Mouse (Mus musculus) limb, embryonic 11.5 days (tissue): ENCODE data around the gene Ccdc78. TPM values are rescaled to one million over a fixed set of nuclear protein-coding genes. Genes with fewer than 3 reads are reported as not detected.
"Not testable (repeated sequence)": the region's sequence is repeated elsewhere in the genome, so short reads cannot be mapped to it uniquely, and the experiment has no call there.

Experiments used
- ATAC-seq: fragments of 200-750 bp; cut with Nextera tagmentation; 2 replicates; pipeline ENCODE4 v1.8.0; 2017; ENCODE audit warnings: low read depth; ENCODE audit not compliant: insufficient number of reproducible peaks, low FRiP score, low TSS enrichment
- DNase-seq: peaks from one replicate; pipeline ENCODE4 v3.0.0-alpha.2; 2015; ENCODE audit warnings: low spot score
- H3K27ac ChIP-seq: fragments of 300-500 bp; sonication (generic); replicated peaks from 2 replicates; pipeline ENCODE4 v1.5.1; 2014; ENCODE audit warnings: low read depth, mild to moderate bottlenecking, low read length
- H3K27me3 ChIP-seq: fragments of 300-500 bp; sonication (generic); 2 replicates; pipeline ENCODE4 v1.6.1; 2014; ENCODE audit warnings: mild to moderate bottlenecking, low read length, mixed read lengths; ENCODE audit not compliant: control insufficient read depth, insufficient read depth
- H3K36me3 ChIP-seq: fragments of 300-500 bp; sonication (generic); 2 replicates; pipeline ENCODE4 v1.6.1; 2014; ENCODE audit warnings: mild to moderate bottlenecking, low read length, moderate library complexity, mixed read lengths; ENCODE audit not compliant: control insufficient read depth, insufficient read depth
- H3K4me1 ChIP-seq: fragments of 300-500 bp; sonication (generic); 2 replicates; pipeline ENCODE4 v1.6.1; 2014; ENCODE audit warnings: low read length, mixed read lengths; ENCODE audit not compliant: control insufficient read depth, insufficient read depth
- H3K4me2 ChIP-seq: fragments of 300-500 bp; sonication (generic); 2 replicates; pipeline ENCODE4 v1.6.1; 2014; ENCODE audit warnings: low read depth, mild to moderate bottlenecking, moderate library complexity; ENCODE audit not compliant: severe bottlenecking
- H3K4me3 ChIP-seq: fragments of 300-500 bp; sonication (generic); 2 replicates; pipeline ENCODE4 v1.5.1; 2014; ENCODE audit warnings: low read depth, low read length
- H3K9ac ChIP-seq: fragments of 300-500 bp; sonication (generic); 2 replicates; pipeline ENCODE4 v1.6.1; 2014; ENCODE audit warnings: mild to moderate bottlenecking, low read length
- H3K9me3 ChIP-seq: fragments of 300-500 bp; sonication (generic); 2 replicates; pipeline ENCODE4 v1.6.1; 2016; ENCODE audit warnings: low read length; ENCODE audit not compliant: control insufficient read depth
- WGBS: fragments of 180-500 bp; shearing (Covaris S2); extraction: QIAGEN DNeasy Blood & Tissue Kit; methylation state at CpG from one replicate; pipeline ENCODE4 v1.1.7; 2014; 5-methylcytosine and 5-hydroxymethylcytosine counted together
- polyA plus RNA-seq: library from polyadenylated mRNA; unstranded; fragments of >200 nt; fragmentation: Nextera tagmentation; extraction: Ambion mirVana; gene quantifications from 2 replicates; pipeline ENCODE4 v1.2.1, GENCODE M21; 2014

The Ccdc78 gene
- polyA plus RNA-seq, 1 experiment from 2014 or later: 0.11 TPM

DNA sequence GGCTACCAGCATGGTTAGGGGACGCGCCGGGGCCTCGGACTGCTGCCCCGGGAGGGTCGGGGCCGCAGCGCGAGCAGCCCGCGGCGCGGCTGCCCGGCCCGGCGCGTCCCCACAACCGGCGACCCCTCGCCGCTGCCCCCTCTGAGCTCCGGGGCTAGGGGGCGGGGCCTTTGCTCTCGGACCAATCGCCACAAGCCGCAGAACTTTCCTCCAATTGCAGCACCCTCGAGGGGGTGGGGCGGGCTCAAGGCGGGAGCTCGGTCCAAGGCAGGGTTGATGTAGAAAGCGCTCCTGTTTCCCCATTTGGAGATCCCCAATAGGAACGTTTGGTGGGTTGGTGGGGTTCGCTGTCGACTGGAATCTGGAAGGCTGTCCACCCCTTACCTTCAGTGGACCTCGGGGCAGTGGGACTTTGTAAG, 10.6 kb downstream of the Ccdc78 start, which contains the start of gene Metrn:
Metrn (minus strand) TSS at position 186 of the 419 bp plus-strand sequence.
- peak within 1 kb of the TSS; percentile 99 for H3K4me2 ChIP-seq
- DNase-seq (peak; percentile 95), ATAC-seq (peak; percentile 82; the same call in 1 of the 2 replicates)
- peak within 1 kb of the TSS; percentile 57 for H3K27ac ChIP-seq
- H3K9ac ChIP-seq: peak within 1 kb of the TSS; percentile 79
- under 1% methylated on average over 34 of the region's 35 CpGs for WGBS
- H3K27me3 ChIP-seq: no peaks in the 10 kb centered on the region
- H3K4me3 ChIP-seq: peak within 1 kb of the TSS; percentile 76
- H3K36me3 ChIP-seq: no peaks in the 10 kb centered on the region
- peaks cover 30% of the 10 kb centered on the region for H3K4me1 ChIP-seq
- H3K9me3 ChIP-seq: no peaks in the 10 kb centered on the region

DNA sequence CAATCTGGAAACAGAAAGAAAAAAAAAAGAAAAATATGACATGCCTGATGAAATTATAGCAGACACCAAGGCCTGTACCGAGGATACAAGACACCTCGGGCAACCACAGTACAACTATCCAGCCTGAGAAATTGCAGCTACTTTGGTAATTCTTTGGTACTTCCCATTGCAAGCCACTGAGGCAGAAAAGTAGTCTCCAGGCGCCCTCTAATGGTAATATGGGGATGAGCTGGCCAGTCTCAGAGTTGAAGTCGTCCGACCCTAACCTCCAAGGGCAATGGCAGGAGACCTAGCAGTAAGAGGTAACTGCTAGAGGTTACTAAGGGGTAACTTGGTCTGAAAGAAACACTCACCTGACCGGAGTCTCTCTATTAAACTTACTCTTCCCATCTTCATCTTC, 14.6 kb downstream of the Ccdc78 start:
- no peak overlapping the region for H3K4me2 ChIP-seq
- ATAC-seq: no peak

GRCm38 (mm10) chr17:25802825-25803517, 16.6 kb downstream of the Ccdc78 start:
- no peaks in the 10 kb centered on the region for H3K9me3 ChIP-seq
- no peak overlapping the region for H3K4me2 ChIP-seq
- DNase-seq: no peak
- H3K27ac ChIP-seq: no peak overlapping the region
- H3K9ac ChIP-seq: peak overlapping the region; percentile 43; the same call in 1 of the 2 replicates
- H3K36me3 ChIP-seq: no peaks in the 10 kb centered on the region
- no peaks in the 10 kb centered on the region for H3K4me1 ChIP-seq
- WGBS: 14% methylated on average over 10 of the region's 10 CpGs
- no peak for ATAC-seq
- H3K27me3 ChIP-seq: peaks cover 4% of the 10 kb centered on the region
- H3K4me3 ChIP-seq: no peak overlapping the region

More for the DNA sequence above, 14.6 kb downstream of the Ccdc78 start:
- 9% methylated on average over 6 of the region's 6 CpGs for WGBS
- DNase-seq: peak; percentile 76
- H3K9ac ChIP-seq: no peak overlapping the region
- no peak overlapping the region for H3K27ac ChIP-seq
- no peak overlapping the region for H3K4me3 ChIP-seq
- no peaks in the 10 kb centered on the region for H3K36me3 ChIP-seq
- H3K9me3 ChIP-seq: no peaks in the 10 kb centered on the region
- 0 out of 2 replicates have a peak, but pooled peaks cover 2% of the 10 kb centered on the region for H3K27me3 ChIP-seq
- H3K4me1 ChIP-seq: peaks cover 8% of the 10 kb centered on the region

GRCm38 (mm10) chr17:25806507-25806906, 20.1 kb downstream of the Ccdc78 start:
- DNase-seq (no peak), ATAC-seq (no peak)
- no peak overlapping the region for H3K4me2 ChIP-seq
- H3K4me3 ChIP-seq: no peak overlapping the region
- H3K4me1 ChIP-seq: 0 out of 2 replicates have a peak, but pooled peaks cover 2% of the 10 kb centered on the region
- no peak overlapping the region for H3K9ac ChIP-seq
- 82% methylated on average over 4 of the region's 4 CpGs for whole genome bisulfite sequencing
- no peaks in the 10 kb centered on the region for H3K36me3 ChIP-seq
- no peaks in the 10 kb centered on the region for H3K9me3 ChIP-seq
- peaks cover 35% of the 10 kb centered on the region for H3K27me3 ChIP-seq
- no peak overlapping the region for H3K27ac ChIP-seq

- H3K9ac ChIP-seq, H3K36me3 ChIP-seq, H3K9me3 ChIP-seq, H3K4me2 ChIP-seq, ATAC-seq, DNase-seq, H3K27ac ChIP-seq, H3K4me3 ChIP-seq, H3K4me1 ChIP-seq: not testable (repeated sequence)
- peaks cover 33% of the 10 kb centered on the region for H3K27me3 ChIP-seq
- WGBS: 47% methylated on average over 2 of the region's 2 CpGs
Observed at GRCm38 (mm10) chr17:25807452-25807851, 21.1 kb downstream of the Ccdc78 start.

GRCm38 (mm10) chr17:25808028-25808427, 21.6 kb downstream of the Ccdc78 start:
- no peak overlapping the region for H3K9ac ChIP-seq
- 0 out of 2 replicates have a peak, but pooled peaks cover 2% of the 10 kb centered on the region for H3K4me1 ChIP-seq
- WGBS: 40% methylated on average over 5 of the region's 5 CpGs
- DNase-seq: no peak
- H3K27ac ChIP-seq: no peak overlapping the region
- H3K4me3 ChIP-seq: peak overlapping the region; percentile 68; the same call in 1 of the 2 replicates
- H3K9me3 ChIP-seq: no peaks in the 10 kb centered on the region
- no peaks in the 10 kb centered on the region for H3K36me3 ChIP-seq
- ATAC-seq: no peak
- H3K27me3 ChIP-seq: peaks cover 33% of the 10 kb centered on the region
- H3K4me2 ChIP-seq: peak overlapping the region; percentile 97

- Histone ChIP-seq H3K4me3 (peak within 1 kb of the TSS; percentile 68), H3K36me3 (no peaks in the 10 kb centered on the region), H3K4me2 (peak within 1 kb of the TSS; percentile 97), H3K9ac (peak within 1 kb of the TSS; percentile 64), H3K4me1 (0 out of 2 replicates have a peak, but pooled peaks cover 2% of the 10 kb centered on the region), H3K9me3 (no peaks in the 10 kb centered on the region), H3K27ac (no peak within 1 kb of the TSS), H3K27me3 (peaks cover 36% of the 10 kb centered on the region)
- peak; percentile 80 for DNase-seq
- peak; percentile 60; the same call in 1 of the 2 replicates for ATAC-seq
- WGBS: 0% methylated on average over 72 of the region's 100 CpGs
Observed at GRCm38 (mm10) chr17:25808789-25809605, 22.6 kb downstream of the Ccdc78 start, which contains the start of gene Fbxl16. Fbxl16 (plus strand) TSS chr17:25809085.
